Mouse (Mus musculus) activated CD4-positive, CD25-positive, alpha-beta regulatory T cell, adult 9 weeks (primary cell): ENCODE measurements around the gene F7. TPM values are rescaled to one million over a fixed set of nuclear protein-coding genes. Genes with fewer than 3 reads are reported as not detected.

Experiments
- polyA plus RNA-seq: library from polyadenylated mRNA; unstranded; fragments of 100-300 nt; shearing (Covaris generic); gene quantifications from one replicate; pipeline ENCODE4 v1.2.1, GENCODE M21; 2017

Gene F7
- polyA plus RNA-seq = not detected

GRCm38 (mm10) chr8:13025487-13026224 is at the start of gene F7:
Gene F7 (plus strand): TSS chr8:13026034.

GRCm38 (mm10) chr8:13037015-13037414 is 11.2 kb downstream of the F7 start, which contains the start of gene F10:
Gene F10 (plus strand): TSS chr8:13037308.

GRCm38 (mm10) chr8:13060441-13061150 is 34.8 kb downstream of the F7 start, which contains the start of gene Proz:
Gene Proz (plus strand): TSS chr8:13060914.

Other genes starting within 250 kb of the F7 start
- gene Mcf2l, start 152.2 kb upstream of the F7 start, polyA plus RNA-seq = 0.54 TPM
- gene F10, start 11.3 kb downstream of the F7 start, polyA plus RNA-seq = not detected
- 3.4 TPM for gene Proz, start 34.9 kb downstream of the F7 start, polyA plus RNA-seq
- gene Pcid2, start 79.4 kb downstream of the F7 start, polyA plus RNA-seq = 45.5 TPM
- gene Cul4a, start 79.6 kb downstream of the F7 start, polyA plus RNA-seq = 32.1 TPM
- 9.1 TPM for gene Lamp1, start 133.1 kb downstream of the F7 start, polyA plus RNA-seq
- gene Grtp1, start 174.6 kb downstream of the F7 start, polyA plus RNA-seq = 2.5 TPM
- not detected for gene Adprhl1, start 228.1 kb downstream of the F7 start, polyA plus RNA-seq